Mouse (Mus musculus): ENCODE results near the gene Ube2g1. TPM values are rescaled to one million over a fixed set of nuclear protein-coding genes. Genes with fewer than 3 reads are reported as not detected.
"Not testable (repeated sequence)": the region's sequence is repeated elsewhere in the genome, so short reads cannot be mapped to it uniquely, and the experiment has no call there.

The Ube2g1 gene
- polyA plus RNA-seq, 1 experiment: 13.3 TPM

DNA sequence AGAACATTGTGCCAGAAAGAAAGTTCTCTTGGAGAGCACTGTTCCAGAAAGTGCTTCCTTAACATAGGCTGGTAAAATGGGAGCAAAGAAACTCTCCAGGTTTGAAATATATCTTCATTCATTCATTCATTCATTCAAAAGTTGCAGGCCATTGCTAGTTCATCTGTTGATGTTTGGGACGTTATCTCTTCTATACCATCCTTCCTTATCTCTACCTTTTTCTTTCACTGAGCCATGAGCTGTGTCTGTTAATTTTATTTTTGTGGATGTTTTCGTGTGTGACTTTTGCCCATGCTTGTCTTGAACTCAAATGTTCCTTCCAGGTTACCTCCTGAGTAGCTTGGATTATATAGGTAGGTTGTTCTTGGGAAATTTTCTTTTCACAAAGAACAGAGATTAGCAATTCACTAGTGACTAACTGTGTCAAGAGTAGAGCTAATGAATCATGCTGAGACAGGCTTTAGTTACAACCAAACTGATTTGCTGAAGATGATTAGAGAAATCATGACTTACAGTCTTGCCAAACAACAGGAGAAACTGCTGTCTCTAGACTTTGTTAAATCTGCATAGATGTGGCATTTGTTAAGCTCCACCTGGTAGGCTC is 89.4 kb downstream of the Ube2g1 start:
- H3K27me3 ChIP-seq (ENCODE audit: control insufficient read depth, insufficient read depth, low read length): no peaks in the 10 kb centered on the region
- 96% methylated on average over 2 of the region's 2 CpGs for WGBS
- no peak overlapping the region for H3K27ac ChIP-seq (ENCODE audit: control insufficient read depth, insufficient read depth, low read length)
- H3K36me3 ChIP-seq (ENCODE audit: control insufficient read depth, insufficient read depth, low read length): no peaks in the 10 kb centered on the region; the same call in 1 of the 2 replicates
- no peak overlapping the region for H3K4me3 ChIP-seq (ENCODE audit: control insufficient read depth, insufficient read depth, low read length)
- TF ChIP-seq POLR2A (IDR thresholded peaks at IDR 0.05; ENCODE audit: control insufficient read depth, extremely low read depth, insufficient read depth, low read length, poor library complexity) (no peak), CTCF (IDR thresholded peaks at IDR 0.05; ENCODE audit: borderline replicate concordance, control insufficient read depth, extremely low read depth, insufficient read depth, low read length, poor library complexity) (no peak)
- no peak for DNase-seq
- no peaks in the 10 kb centered on the region for H3K4me1 ChIP-seq (replicated peaks; ENCODE audit: control insufficient read depth, insufficient read depth, low read length)

DNA sequence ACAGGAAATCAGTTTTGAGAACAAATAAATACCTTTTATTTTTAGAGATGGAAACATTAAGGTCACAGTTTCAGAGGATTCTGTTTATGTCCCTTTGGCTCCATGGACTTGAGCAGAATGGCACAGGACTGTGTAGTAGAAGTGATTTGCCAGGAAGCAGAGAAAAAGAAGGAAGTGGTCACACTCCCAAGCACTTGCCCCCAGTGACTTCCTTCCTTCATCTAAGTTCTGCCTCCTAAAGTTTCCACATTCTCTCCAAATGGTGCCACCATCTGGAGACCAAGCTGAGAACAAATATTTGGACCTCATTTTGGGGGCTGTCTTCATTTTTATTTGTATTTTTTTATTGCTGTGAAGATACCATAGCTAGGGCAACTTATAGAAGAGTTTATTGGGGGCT is 90.2 kb downstream of the Ube2g1 start:
- Histone ChIP-seq H3K4me1 (replicated peaks; ENCODE audit: control insufficient read depth, insufficient read depth, low read length) (no peaks in the 10 kb centered on the region), H3K27me3 (ENCODE audit: control insufficient read depth, insufficient read depth, low read length) (no peaks in the 10 kb centered on the region), H3K27ac (ENCODE audit: control insufficient read depth, insufficient read depth, low read length) (no peak overlapping the region), H3K4me3 (ENCODE audit: control insufficient read depth, insufficient read depth, low read length) (no peak overlapping the region), H3K36me3 (ENCODE audit: control insufficient read depth, insufficient read depth, low read length) (no peaks in the 10 kb centered on the region; the same call in 1 of the 2 replicates)
- no peak for TF ChIP-seq POLR2A (IDR thresholded peaks at IDR 0.05; ENCODE audit: control insufficient read depth, extremely low read depth, insufficient read depth, low read length, poor library complexity)
- TF ChIP-seq CTCF (IDR thresholded peaks at IDR 0.05; ENCODE audit: borderline replicate concordance, control insufficient read depth, extremely low read depth, insufficient read depth, low read length, poor library complexity): no peak
- DNase-seq: no peak

DNA sequence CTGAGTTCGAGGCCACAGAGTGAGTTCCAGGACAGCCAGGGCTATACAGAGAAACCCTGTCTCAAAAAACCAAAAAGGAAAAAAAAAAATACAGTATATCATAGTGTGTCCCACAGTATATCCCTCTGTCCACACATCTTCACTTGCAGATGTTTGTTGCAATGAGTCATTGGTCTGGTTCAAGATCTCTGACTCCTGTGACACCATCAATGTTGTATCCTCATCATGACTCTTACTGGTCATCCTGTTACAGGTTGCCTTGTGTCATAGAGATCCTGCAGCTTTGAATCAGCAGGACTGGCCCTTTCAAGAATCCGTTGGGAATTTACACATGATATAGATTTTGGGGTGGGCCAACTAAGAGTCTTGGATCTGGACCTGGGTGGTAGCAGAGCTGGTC is 98.0 kb downstream of the Ube2g1 start:
- DNase-seq; H3K27ac ChIP-seq (ENCODE audit: control insufficient read depth, insufficient read depth, low read length); H3K27me3 ChIP-seq (ENCODE audit: control insufficient read depth, insufficient read depth, low read length); H3K36me3 ChIP-seq (ENCODE audit: control insufficient read depth, insufficient read depth, low read length); H3K4me1 ChIP-seq (replicated peaks; ENCODE audit: control insufficient read depth, insufficient read depth, low read length); H3K4me3 ChIP-seq (ENCODE audit: control insufficient read depth, insufficient read depth, low read length): not testable (repeated sequence)
- 93% methylated on average over 2 of the region's 2 CpGs for WGBS

DNA sequence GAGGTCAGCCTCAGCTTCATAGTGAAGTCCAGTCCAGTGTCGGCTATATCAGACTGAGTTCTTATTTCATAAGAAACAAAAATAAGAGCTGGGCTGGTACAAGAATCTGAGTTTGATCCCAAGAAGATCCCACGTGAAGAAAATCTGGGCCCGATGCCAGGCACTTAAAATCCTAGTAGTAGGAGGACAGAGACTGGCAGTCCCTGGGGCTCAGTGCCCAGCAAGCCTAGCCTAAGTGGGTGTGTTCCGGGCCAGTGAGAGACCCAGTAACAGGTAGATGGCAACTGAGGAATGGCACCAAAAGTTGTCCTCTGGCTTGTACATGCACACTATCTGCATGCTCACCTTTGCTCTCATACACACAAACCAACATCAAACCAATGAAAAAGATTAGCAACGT is 105.6 kb downstream of the Ube2g1 start:
- no peak overlapping the region for H3K4me3 ChIP-seq (ENCODE audit: control insufficient read depth, insufficient read depth, low read length)
- H3K36me3 ChIP-seq (ENCODE audit: control insufficient read depth, insufficient read depth, low read length): peaks cover 28% of the 10 kb centered on the region
- no peaks in the 10 kb centered on the region for H3K27me3 ChIP-seq (ENCODE audit: control insufficient read depth, insufficient read depth, low read length)
- no peak for DNase-seq
- no peaks in the 10 kb centered on the region for H3K4me1 ChIP-seq (replicated peaks; ENCODE audit: control insufficient read depth, insufficient read depth, low read length)
- no peak for TF ChIP-seq CTCF (IDR thresholded peaks at IDR 0.05; ENCODE audit: borderline replicate concordance, control insufficient read depth, extremely low read depth, insufficient read depth, low read length, poor library complexity)
- TF ChIP-seq POLR2A (IDR thresholded peaks at IDR 0.05; ENCODE audit: control insufficient read depth, extremely low read depth, insufficient read depth, low read length, poor library complexity): no peak
- H3K27ac ChIP-seq (ENCODE audit: control insufficient read depth, insufficient read depth, low read length): no peak overlapping the region
- WGBS: 93% methylated on average over 5 of the region's 5 CpGs

DNA sequence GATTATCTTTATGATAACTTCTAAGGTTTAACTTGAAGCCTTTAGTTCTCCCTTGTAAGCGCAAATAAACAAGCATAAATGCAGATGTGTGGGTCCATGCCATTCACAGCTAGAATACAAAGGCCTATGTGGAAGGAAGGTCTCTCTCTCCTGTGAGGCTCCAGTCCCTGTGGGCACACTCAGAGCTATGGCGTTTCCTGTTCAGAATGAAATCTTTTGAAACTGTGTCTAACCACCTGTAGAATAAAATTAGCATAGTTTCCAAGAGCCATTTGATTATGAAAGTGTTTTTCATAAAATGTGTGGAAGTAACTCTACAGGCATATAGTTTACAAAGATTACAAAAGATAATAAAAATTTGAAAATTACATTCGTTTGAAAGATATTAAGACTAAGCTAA is 111.1 kb downstream of the Ube2g1 start:
- WGBS: 29% methylated on average over 3 of the region's 3 CpGs
- Histone ChIP-seq H3K36me3 (ENCODE audit: control insufficient read depth, insufficient read depth, low read length) (peaks cover 27% of the 10 kb centered on the region), H3K27me3 (ENCODE audit: control insufficient read depth, insufficient read depth, low read length) (no peaks in the 10 kb centered on the region), H3K4me3 (ENCODE audit: control insufficient read depth, insufficient read depth, low read length) (no peak overlapping the region), H3K27ac (ENCODE audit: control insufficient read depth, insufficient read depth, low read length) (no peak overlapping the region), H3K4me1 (replicated peaks; ENCODE audit: control insufficient read depth, insufficient read depth, low read length) (no peaks in the 10 kb centered on the region)
- peak; percentile 2 for DNase-seq
- TF ChIP-seq CTCF (IDR thresholded peaks at IDR 0.05; ENCODE audit: borderline replicate concordance, control insufficient read depth, extremely low read depth, insufficient read depth, low read length, poor library complexity): no peak
- TF ChIP-seq POLR2A (IDR thresholded peaks at IDR 0.05; ENCODE audit: control insufficient read depth, extremely low read depth, insufficient read depth, low read length, poor library complexity): no peak

DNA sequence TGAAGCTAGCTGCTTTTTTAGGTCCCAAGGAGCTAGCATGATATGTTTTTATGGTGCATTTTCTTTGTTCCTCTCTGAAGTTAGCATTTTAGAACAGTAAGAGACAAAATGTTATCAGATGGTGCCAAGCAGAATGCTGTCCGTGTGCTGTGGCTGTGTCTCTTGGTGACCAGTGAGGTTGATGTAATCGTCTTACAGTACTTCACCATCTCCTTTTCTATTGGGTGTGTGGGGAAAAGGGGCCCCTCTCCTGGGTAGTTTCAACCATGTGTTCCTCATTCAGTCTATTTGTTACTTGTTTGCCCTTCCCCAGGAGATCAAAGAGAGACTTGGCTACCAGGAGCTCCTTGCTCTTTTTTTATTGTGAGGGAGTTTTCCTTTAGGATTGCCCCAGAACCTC is 116.1 kb downstream of the Ube2g1 start:
- H3K4me3 ChIP-seq (ENCODE audit: control insufficient read depth, insufficient read depth, low read length): no peak overlapping the region
- H3K36me3 ChIP-seq (ENCODE audit: control insufficient read depth, insufficient read depth, low read length): peaks cover 14% of the 10 kb centered on the region
- no peaks in the 10 kb centered on the region for H3K27me3 ChIP-seq (ENCODE audit: control insufficient read depth, insufficient read depth, low read length)
- 86% methylated on average over 2 of the region's 2 CpGs for WGBS
- no peaks in the 10 kb centered on the region for H3K4me1 ChIP-seq (replicated peaks; ENCODE audit: control insufficient read depth, insufficient read depth, low read length)
- TF ChIP-seq CTCF (IDR thresholded peaks at IDR 0.05; ENCODE audit: borderline replicate concordance, control insufficient read depth, extremely low read depth, insufficient read depth, low read length, poor library complexity) (no peak), POLR2A (IDR thresholded peaks at IDR 0.05; ENCODE audit: control insufficient read depth, extremely low read depth, insufficient read depth, low read length, poor library complexity) (no peak)
- no peak overlapping the region for H3K27ac ChIP-seq (ENCODE audit: control insufficient read depth, insufficient read depth, low read length)
- no peak for DNase-seq

DNA sequence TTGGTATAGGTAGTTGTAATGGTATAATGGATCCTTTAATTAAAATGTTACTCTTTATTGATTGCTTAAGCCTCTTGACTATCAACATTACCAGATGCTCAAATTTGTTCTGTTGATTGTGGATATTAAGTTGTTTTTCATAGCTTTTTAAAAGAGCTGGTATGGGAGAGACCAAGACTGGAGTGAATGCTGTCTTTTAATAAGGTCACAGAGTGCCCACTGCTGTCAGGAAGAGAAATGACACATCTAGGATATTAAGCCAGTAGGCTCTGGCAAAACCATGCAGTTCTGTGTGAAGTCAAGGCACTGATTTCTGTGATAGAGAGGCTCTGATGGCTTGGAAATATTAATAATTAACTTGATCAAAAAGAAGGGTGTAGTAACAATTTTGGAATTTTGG is 116.8 kb downstream of the Ube2g1 start:
- no peak for DNase-seq
- no peak overlapping the region for H3K4me3 ChIP-seq (ENCODE audit: control insufficient read depth, insufficient read depth, low read length)
- no peaks in the 10 kb centered on the region for H3K4me1 ChIP-seq (replicated peaks; ENCODE audit: control insufficient read depth, insufficient read depth, low read length)
- H3K27me3 ChIP-seq (ENCODE audit: control insufficient read depth, insufficient read depth, low read length): no peaks in the 10 kb centered on the region
- H3K36me3 ChIP-seq (ENCODE audit: control insufficient read depth, insufficient read depth, low read length): peaks cover 18% of the 10 kb centered on the region
- H3K27ac ChIP-seq (ENCODE audit: control insufficient read depth, insufficient read depth, low read length): no peak overlapping the region
- TF ChIP-seq CTCF (IDR thresholded peaks at IDR 0.05; ENCODE audit: borderline replicate concordance, control insufficient read depth, extremely low read depth, insufficient read depth, low read length, poor library complexity): no peak
- TF ChIP-seq POLR2A (IDR thresholded peaks at IDR 0.05; ENCODE audit: control insufficient read depth, extremely low read depth, insufficient read depth, low read length, poor library complexity): no peak
